Mouse (Mus musculus) heart, adult 9 months (tissue): ENCODE results near the gene Heatr4.

Experiments used
- DNase-seq, 2 experiments: peaks; one replicate each; pipeline ENCODE4 v3.0.0; 2022; ENCODE audit warnings: low spot score in 2 of 2

The Heatr4 gene

DNA sequence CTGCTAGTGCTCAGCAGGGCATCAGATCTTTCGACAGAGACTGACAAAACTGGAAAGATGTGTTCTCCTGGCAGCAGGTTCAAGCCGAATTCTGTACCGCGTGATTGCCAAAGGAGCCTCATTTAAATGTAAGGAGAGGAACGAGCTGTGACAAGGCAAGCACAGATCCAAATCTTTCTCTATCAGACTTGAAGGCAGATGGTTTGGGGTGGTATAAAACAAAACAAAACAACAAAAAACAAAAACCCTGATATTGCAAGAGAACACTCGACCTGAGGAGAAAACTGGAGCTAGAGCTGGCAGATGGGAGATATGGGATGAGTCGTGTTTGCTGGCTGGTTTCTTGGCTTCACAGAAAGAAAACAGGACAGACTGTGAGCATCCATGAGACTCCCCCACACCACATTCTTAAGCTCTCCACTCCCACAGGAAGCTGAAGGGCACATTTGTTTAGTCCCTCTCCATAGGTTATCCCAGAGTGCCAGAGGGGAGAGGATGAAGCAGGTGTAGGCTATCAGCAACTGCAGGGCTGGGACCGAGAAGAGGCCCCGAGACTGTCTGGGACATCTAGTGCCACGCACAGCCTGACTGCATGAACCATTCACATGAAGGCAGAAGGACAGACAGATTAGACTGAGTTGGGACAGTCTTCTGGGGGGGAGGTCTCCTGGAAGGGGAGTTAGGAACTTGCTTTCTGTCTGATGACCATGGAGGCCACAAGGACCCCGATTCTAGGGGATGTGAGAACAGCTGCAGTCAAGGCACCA is 13.9 kb upstream of the Heatr4 start:
- DNase-seq = no peak

DNA sequence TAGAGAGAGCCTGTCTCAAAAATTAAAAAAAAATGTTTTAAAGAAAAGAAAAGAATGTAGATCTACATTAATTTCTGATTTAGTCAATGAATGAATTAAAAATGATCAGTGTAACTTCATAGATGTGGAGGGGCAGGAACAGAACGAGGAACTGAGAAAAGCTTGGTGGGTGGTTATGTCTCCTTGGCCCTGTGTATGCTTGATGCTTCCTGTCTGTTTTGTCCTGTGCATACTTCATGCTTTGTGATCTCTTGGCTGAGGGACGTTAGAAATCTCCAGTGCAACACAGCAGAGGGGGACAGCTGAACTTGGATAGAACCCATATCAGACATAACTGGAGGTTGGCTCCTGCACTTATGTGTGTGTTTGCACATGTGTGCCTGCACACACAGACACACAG is 12.6 kb upstream of the Heatr4 start:
- DNase-seq = no peak

DNA sequence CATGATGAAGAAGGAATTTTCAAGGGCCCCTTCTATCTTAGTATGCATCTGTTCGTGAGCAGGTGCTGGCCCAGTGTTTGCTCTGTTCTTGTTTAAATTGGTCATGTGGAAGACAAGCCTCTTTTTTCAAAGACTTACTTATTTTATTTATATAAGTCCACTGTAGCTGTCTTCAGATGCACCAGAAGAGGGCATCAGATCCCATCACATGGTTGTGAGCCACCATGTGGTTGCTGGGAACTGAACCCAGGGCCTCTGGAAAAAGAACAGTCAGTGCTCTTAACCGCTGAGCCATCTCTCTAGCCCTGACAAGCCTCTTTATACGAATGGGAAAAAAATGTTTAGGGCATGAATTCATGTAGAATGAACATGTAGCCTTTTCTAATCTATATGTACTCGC is 4.7 kb upstream of the Heatr4 start:
- no peak for DNase-seq

DNA sequence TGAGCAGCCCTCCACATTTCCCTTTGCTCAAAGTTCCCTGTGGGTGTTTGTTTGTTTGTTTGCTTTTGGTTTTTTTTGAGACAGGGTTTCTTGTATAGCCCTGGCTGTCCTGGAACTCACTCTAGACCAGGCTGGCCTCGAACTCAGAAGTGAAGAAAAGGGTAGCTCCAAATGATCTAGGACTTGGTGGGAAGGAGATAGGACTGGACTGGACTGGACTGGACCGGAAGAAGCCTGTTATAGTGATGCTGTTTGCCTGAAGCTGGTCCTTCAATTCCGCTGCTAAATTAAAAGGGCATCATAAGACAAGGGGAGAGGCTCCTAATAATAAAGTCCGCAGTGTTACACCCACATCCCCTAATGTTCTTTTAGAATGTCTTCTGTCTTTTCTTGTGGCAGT is 3.8 kb upstream of the Heatr4 start:
- DNase-seq = no peak

DNA sequence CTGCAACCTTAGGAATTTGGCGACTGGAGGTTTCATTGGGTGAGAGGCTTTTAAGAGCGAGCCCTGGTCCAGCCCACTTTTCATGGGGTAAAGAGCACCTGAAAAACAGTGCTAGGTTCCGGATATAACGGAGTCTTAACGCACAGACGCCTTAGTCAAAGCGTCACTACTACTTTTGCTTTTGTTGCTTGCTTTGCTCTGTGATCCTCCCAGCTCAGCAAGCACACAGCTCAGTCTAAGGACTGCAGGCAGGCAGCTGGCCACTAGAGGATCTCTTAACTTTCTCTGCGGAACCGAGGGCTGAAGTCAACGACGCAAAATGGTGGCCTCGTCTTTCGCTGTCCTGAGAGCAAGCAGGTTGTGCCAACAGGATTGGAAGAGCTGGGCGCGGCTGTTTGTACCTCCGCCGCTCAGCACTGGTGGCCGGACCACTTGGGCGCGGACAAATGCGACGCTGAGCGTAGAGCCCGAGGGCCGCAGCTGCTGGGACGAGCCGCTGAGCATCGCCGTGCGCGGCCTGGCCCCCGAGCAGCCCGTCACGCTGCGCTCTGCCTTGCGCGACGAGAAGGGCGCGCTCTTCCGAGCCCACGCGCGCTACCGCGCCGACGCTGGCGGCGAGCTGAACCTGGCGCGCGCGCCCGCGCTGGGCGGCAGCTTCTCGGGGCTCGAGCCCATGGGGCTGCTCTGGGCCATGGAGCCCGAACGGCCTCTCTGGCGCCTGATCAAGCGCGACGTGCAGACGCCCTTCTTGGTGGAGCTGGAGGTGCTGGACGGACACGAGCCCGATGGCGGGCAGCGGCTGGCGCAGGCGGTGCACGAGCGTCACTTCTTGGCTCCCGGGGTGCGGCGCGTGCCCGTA is 3.2 kb upstream of the Heatr4 start, which contains the start of gene Acot2:
Acot2 (plus strand) TSS at position 279 of the 859 bp plus-strand sequence.
- DNase-seq = peak; percentile 78 to 82

DNA sequence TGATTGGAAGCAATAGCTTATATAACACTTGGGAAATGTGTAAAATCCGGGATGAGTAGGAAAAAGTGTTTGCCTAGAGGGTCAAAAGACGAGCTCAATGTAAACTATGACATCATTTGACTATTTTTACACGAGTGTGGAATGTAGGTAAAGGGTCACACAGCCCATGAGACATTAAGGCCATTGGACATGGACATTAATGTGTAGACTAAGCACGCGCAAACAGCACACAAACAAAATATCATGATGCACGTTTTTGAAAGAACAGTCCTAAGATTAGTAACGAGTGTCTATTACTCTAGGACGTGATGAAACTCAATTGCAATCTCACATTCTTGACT is 2.6 kb upstream of the Heatr4 start:
- peak in 1 of 2 experiments; percentile 51 for DNase-seq

DNA sequence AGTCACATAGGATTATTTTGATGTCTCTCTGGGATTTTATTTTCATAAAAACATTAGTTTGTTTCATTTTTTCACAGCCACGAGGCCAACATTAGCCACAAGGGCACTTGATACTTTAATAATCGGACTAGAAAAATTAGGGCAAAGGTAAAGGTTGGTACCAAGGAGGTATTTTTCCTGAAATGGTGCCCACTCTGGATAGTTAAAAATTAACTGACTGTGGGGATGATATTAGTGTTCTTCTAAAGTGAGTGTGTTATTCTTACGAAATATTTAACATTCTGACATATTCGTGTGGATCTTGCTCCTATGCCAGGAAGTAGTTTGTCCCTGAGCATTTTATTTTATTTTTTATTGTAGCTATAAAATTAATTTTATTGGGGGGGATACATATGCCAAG is 3.0 kb downstream of the Heatr4 start:
- DNase-seq = no peak

DNA sequence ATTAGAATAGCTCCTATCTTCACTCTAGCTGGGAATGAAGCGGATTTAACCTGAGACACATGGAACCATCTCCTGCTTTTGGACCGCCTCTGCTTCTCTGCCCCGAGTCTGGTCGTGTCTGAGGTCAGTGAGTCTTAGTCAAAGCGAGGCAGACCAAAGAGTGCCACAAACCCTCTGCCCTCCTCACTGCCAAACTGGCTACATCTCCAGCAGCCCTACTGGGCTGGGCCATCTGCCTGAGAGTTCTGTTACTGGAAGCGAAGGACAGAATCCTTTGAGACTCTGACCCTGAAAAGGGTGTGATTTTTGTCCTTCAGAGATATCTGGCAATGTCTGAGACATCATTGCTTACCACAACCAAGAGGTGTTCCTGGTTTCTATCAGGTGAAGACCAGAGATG is 5.8 kb downstream of the Heatr4 start:
- no peak for DNase-seq

DNA sequence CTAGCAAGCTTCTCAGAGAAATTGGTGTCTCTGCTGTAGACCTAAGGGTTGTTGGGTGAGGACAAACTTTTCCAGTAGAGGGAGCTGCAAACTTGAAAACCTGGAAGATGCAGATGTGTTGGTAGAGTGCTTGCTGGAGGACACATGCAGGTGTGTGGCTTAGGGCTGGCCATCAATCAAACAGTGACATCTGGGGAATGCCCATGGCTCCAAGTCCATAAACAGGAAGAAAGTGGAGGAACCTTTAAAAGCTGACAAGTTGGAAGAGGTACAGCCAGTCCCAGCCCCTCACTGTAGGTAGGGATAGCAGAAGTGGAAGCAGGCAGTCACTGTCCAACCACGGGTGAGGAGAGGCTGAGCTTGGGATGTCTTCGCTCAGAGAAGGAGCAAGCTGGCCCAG is 12.5 kb downstream of the Heatr4 start:
- peak in 1 of 2 experiments; percentile 47 for DNase-seq

DNA sequence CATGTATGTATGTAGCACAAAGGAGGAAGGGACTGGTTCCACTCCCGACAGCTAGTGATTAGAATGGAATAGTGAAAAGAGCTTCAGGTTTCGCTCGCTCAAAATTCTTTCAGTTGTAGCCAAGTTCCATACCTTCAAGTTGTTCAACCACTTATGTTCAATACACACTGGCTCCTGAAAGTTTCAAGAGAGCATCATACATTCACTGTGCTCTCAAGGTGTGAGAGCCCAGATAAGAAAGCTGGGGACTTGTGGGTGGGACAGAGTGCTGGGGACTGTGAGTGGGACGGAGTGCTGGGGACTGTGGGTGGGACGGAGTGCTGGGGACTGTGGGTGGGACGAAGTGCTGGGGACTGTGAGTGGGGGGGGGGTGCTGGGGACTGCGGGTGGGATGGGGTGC is 19.4 kb downstream of the Heatr4 start:
- no peak for DNase-seq

DNA sequence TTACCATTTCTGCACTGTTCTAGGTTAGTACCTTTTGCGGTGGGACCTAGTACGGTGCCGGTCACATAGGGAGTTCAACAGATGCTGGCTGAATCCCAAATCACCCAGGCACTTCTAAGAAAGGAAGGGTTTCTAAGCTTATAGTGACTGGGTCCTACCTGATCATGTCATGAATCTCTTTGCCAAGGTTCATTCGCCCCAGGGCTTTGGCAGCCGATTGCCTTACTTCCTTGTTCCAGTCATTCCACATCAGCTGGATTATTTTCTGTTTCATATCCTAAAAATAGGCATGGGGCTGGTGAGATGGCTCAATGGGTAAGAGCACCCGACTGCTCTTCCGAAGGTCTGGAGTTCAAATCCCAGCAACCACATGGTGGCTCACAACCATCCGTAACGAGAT is 26.4 kb downstream of the Heatr4 start:
- no peak for DNase-seq

DNA sequence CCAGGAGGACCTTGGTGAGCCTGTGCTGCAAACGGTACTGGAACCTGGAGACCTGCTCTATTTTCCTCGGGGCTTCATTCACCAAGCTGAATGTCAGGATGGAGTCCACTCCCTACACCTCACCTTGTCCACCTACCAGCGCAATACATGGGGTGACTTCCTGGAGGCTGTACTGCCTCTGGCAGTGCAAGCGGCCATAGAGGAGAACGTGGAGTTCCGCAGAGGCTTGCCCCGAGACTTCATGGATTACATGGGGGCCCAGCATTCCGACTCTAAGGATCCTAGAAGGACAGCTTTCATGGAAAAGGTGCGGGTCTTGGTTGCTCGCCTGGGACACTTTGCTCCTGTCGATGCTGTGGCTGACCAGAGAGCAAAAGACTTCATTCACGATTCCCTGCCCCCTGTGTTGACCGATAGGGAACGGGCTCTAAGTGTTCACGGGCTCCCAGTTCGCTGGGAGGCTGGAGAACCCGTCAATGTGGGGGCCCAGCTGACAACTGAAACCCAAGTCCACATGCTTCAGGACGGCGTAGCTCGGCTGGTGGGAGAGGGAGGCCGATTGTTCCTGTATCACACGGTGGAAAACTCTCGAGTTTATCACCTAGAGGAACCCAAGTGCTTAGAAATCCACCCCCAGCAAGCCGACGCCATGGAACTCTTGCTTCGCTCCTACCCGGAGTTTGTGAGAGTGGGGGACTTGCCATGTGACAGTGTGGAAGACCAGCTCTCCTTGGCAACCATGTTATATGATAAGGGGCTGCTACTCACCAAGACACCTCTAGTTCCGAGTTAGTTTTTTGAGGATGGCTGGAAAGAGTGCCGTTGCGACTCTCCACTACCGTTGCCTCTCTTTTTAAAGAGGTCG is 32.7 kb downstream of the Heatr4 start:
- DNase-seq = no peak

DNA sequence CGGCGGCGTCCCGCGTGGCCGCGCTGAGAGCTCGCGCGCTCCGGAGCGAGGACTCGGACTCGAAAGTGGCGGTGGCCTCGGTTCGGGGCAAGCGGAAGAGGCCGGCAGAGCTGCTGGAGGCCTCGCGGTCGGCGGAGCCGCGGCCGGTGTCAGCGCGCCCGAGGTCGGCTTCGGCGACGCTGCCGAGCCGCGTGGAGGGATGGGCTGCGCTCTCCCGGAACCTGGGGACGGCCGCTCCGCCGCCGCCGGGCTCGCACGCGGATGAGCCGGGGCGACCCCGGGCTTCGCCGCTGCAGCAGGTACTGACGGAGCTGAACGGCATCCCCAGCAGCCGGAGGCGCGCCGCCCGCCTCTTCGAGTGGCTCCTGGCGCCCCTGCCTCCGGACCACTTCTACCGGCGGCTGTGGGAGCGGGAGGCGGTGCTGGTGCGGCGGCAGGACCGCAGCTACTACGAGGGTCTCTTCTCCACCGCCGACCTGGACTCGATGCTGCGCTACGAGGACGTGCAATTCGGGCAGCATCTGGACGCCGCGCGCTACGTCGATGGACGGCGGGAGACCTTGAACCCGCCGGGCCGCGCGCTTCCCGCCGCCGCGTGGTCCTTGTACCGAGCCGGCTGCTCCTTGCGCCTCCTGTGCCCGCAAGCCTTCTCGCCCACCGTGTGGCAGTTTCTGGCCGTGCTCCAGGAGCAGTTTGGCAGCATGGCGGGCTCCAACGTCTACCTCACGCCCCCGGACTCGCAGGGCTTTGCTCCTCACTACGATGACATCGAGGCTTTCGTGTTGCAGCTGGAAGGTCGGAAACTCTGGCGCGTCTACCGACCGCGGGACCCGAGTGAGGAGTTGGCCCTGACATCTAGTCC is 33.6 kb downstream of the Heatr4 start:
- peak in 1 of 2 experiments; percentile 21 for DNase-seq

DNA sequence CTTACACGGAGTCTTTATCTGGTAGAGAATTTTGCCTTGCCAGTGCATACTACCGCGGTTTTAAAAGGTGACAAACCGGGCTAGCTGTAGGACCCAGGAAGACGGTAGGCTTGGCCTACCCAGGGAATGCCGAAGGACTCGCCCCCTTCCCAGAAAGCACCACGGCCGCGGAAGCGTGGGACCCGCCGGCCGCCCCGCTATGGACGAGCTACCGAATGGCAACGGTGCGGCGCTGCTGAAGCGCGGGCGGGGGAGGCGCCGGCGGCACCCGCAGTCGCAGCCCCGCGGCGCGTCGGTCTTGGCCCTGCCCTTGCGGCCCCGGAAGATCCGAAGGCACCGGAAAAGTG is 34.2 kb downstream of the Heatr4 start, which contains the start of gene Riox1:
Riox1 (plus strand) TSS at position 116 of the 347 bp plus-strand sequence.
- DNase-seq = peak; percentile 85

DNA sequence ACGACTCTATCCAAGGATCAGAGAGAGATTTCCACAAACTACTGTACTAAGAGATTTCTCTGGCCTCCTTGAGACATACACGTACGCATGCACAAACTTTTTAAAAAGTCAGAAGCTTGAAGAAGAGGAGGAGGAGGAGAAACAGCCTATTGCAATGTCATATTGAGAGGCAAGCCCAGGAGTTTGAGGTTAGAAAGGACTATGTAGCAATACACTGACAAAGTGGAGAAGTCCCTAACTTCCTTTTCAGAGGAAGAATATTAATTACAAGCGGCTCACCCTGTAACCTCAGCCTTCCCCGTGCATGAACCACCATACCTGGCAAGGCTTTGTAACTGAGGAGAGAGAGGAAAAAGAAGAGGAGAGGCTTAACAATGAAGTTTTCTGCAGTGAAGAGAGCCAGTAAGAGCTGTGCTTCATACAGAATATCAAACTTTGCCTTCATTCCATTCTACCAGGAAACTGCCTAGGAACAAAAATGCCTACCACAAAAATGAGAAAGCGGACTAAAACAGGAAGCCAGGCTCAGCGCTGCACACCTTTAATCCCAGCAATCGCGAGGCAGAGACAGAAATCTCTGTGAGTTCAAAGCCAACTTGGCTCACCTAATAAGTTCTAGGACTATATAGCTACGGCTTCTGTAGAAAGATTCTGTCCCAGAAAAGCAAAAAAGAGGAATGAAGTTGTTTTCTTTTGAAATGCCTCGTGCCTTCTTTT is 34.7 kb downstream of the Heatr4 start:
- DNase-seq = no peak

DNA sequence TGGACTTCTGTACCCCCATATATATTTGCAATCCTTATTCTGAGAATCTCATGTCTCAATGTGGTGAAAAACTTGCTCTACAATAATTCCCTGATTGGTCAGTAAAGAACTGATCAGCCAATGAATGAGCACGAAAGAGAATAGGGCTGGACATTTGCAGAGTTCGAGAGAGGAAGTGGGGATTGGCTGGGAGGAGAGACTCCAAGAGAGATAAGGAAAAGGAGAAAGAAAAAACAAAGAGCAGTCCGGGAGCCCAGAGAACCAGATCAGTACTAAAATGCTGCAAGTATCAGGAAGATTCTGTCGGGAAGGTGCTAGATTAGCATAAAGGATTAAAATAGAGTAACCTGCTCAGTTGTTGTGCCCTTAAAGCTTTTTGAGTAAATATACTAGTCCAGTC is 35.6 kb downstream of the Heatr4 start:
- DNase-seq = no peak

DNA sequence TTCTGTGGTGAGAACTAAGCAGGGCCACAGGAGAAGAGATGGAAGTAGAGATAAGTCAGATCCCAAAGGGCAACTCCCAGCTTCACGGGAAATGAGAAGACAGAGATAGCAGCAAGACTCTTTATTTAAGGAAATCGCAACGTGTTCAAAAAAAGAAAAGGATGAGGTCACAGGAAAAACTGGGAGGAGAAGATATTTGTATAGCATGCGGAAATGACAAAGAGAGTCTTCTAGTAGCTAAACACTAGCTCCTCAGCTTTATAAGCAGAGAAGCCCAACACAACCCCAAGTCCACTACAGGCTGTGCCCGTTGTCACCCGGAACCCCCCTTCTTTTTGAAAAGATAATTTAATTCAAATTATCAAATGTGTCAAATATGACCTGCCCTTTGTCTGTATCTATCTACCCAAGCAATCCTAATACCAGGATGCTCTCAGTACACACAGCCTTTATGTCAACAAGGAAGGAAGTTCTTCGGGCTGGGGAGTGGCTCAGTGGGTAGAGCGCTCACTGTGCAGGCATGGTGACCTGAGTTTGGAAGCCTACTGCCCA is 37.3 kb downstream of the Heatr4 start:
- DNase-seq = peak; percentile 44 to 70

DNA sequence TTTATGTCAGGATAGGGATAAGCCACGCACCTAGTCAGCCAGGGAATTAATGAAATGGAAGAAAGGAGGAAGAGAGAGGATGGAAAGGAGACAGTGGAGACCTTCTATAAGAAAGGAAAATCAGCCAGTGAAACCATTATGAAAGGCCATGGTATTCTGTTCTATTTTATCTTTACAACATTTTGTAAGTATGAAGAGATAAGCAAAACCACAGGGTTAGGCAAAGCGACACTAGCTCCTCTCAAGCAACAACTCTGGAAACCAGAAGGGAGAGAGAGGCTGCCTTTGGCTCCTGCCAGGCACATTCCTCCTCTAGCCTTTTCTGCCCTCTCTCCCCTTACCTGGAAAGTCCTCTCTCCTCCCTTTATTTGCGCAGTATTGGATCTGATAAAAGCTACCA is 42.7 kb downstream of the Heatr4 start:
- no peak for DNase-seq

DNA sequence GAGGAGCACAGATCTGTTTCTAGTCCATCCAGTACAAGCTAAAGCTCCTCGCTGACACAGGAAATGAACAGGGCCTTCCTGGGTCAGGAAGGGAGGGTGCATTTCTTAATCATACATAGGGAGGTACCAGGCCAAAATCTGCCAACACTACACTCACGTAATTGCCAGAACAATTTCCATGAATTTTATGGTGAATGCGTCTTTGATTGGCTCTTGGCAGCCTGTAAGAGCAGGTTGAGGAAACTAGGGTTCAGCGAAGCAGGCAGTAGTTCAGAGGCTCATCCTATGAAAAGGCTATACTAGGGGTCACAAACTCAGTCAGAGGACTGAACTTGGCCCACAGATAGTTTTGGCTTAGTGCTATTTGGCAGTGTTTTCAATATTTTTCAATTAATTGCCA is 44.6 kb downstream of the Heatr4 start:
- peak in 1 of 2 experiments; percentile 45 for DNase-seq

DNA sequence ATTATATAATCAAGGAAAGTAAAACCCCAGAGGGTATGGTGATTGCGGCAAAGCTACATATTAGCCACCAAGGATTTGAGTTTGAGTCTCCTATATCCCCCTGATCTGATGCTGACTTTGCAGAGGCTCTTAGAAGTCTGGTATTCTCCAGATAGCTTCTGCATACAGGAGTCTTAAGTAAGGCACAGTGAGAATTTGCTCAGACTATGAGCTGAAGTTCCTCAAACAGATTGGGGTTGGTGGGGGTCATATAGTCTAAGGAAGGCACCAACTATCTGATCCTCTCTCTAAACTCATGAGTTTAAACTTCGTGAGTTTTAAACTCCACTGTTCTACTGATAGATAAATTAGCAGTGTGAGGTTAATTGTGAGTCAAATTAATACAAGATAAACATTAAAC is 45.3 kb downstream of the Heatr4 start:
- DNase-seq = no peak
